Mouse (Mus musculus): ENCODE measurements around the gene Adgrg3. TPM values are rescaled to one million over a fixed set of nuclear protein-coding genes. Genes with fewer than 3 reads are reported as not detected.
A peak's percentile ranks its signal among the peaks of the same experiment; 100 is the strongest.

Adgrg3 gene
- polyA plus RNA-seq, 1 experiment from 2014 or later: 4.8 TPM

DNA sequence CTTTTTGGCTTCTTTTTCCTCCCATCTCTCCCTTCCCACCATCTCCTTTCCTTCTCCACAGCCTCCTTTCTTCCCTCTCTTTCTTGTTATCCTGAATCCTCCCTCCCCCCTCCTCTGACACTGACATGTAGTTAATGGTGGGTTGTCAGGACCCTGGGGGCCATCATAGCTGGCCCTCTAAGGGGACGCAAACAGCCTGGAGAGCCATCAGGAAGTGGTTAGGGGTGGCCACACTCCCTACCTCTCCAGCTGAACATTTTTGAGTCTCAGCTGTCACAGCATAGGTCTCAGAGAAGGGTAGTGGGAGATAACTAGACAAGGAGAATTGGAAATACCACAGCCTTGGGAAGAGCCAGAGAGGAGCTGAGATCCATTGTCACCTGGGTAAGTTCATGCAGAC lies 23.0 kb upstream of the Adgrg3 start:
- no peak overlapping the region; the same call in 1 of the 2 replicates for H3K4me2 ChIP-seq
- no peak overlapping the region for H3K9ac ChIP-seq
- peaks cover 77% of the 10 kb centered on the region for H3K4me1 ChIP-seq

GRCm38 (mm10) chr8:94995336-94995893 lies 22.1 kb upstream of the Adgrg3 start:
- 79% methylated on average over 5 of the region's 5 CpGs for WGBS
- no peak overlapping the region for H3K4me2 ChIP-seq
- no peaks in the 10 kb centered on the region for H3K36me3 ChIP-seq
- H3K27ac ChIP-seq: no peak overlapping the region
- no peaks in the 10 kb centered on the region for H3K27me3 ChIP-seq
- no peaks in the 10 kb centered on the region for H3K9me3 ChIP-seq (replicated peaks)
- H3K4me3 ChIP-seq (replicated peaks): no peak overlapping the region
- H3K4me1 ChIP-seq: peaks cover 79% of the 10 kb centered on the region
- H3K9ac ChIP-seq: no peak overlapping the region
- ATAC-seq (replicated peaks; ENCODE audit: low FRiP score): no peak

More for the DNA sequence above, 23.0 kb upstream of the Adgrg3 start:
- H3K27ac ChIP-seq: 0 out of 2 replicates have a peak overlapping the region, but pooled peaks have one; percentile 22
- no peak for ATAC-seq (replicated peaks; ENCODE audit: low FRiP score)
- H3K4me3 ChIP-seq (replicated peaks): no peak overlapping the region
- no peaks in the 10 kb centered on the region for H3K36me3 ChIP-seq
- H3K27me3 ChIP-seq: no peaks in the 10 kb centered on the region
- 28% methylated on average over 1 of the region's 1 CpGs for WGBS
- H3K9me3 ChIP-seq (replicated peaks): no peaks in the 10 kb centered on the region

DNA sequence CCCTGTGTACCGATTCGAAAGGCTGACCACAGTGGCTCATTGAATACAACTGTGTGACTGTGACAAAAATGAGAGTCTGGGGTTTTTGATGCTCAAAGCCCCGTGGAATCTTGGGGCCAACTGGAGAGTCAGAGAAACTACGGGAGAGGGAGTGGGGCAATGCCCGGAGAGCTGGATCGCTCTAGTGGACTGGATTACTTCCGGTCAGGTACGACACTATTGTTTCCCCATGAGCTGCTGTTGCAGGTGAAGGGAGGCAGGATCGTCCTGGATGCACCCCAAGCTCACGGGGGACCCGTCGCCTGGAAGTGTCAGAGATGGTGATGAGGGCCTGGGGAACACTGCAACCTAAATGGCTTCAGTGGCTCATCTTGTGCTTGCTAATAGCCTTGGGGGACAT lies 21.5 kb upstream of the Adgrg3 start:
- no peaks in the 10 kb centered on the region for H3K9me3 ChIP-seq (replicated peaks)
- WGBS: 78% methylated on average over 12 of the region's 12 CpGs
- H3K4me2 ChIP-seq: no peak overlapping the region
- H3K4me3 ChIP-seq (replicated peaks): no peak overlapping the region
- no peak overlapping the region for H3K9ac ChIP-seq
- no peaks in the 10 kb centered on the region for H3K36me3 ChIP-seq
- no peak for ATAC-seq (replicated peaks; ENCODE audit: low FRiP score)
- no peaks in the 10 kb centered on the region for H3K27me3 ChIP-seq
- no peak overlapping the region for H3K27ac ChIP-seq
- peaks cover 79% of the 10 kb centered on the region for H3K4me1 ChIP-seq

DNA sequence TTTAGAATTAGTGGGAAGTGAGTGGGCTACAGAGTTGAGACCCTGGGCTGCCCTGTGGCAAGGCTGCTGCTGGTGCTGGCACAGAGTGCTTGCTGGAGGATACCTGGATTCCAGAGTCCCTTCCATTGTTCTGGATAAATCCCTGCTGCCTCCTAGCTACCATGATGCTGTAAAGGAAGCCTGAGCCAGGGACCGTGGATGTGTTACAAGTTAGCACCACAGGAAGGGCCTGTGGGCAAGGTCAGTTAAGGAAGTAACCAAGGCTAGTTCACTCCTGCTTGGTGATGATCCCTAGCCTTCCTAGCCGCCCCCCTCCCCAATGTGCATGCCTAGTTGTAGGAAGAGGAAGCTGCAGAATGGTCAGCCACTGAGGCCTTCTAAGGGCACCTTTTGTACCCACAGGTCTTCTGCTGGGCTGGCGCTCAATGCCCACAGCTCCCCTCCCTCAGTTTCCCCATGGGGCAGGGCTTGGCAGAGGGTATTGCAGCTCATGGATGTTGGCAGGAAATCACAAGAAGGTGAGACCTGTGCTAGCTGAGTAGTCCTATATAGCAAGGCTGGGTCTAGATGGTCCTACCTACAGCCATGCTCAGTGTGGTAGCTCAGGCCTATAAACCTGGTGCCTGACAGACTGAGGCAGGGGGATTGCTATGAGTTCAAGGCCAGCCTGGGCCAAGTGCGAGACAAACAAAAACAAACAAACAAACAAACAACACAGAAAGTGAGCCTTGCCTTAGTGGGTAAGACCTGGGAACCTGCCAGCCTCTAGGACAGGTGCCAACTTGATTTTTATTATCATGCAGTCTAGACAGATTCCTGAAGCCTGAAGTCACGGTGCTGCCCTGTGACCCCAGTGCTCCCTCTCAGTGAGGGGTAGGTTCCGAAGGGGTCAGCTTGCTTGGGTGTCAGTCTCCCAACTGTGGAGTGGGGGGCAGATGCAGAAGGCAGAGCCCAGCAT lies 20.3 kb upstream of the Adgrg3 start:
- ATAC-seq (replicated peaks; ENCODE audit: low FRiP score): no peak
- Histone ChIP-seq H3K27me3 (no peaks in the 10 kb centered on the region), H3K9me3 (replicated peaks) (no peaks in the 10 kb centered on the region), H3K4me1 (peaks cover 78% of the 10 kb centered on the region), H3K27ac (0 out of 2 replicates have a peak overlapping the region, but pooled peaks have one; percentile 74), H3K4me2 (no peak overlapping the region), H3K4me3 (replicated peaks) (no peak overlapping the region), H3K36me3 (no peaks in the 10 kb centered on the region), H3K9ac (no peak overlapping the region)
- 59% methylated on average over 6 of the region's 6 CpGs for WGBS

GRCm38 (mm10) chr8:94997857-94998243 lies 19.6 kb upstream of the Adgrg3 start:
- 74% methylated on average over 6 of the region's 6 CpGs for WGBS
- Histone ChIP-seq H3K4me3 (replicated peaks) (no peak overlapping the region), H3K9ac (no peak overlapping the region), H3K9me3 (replicated peaks) (no peaks in the 10 kb centered on the region), H3K4me2 (no peak overlapping the region), H3K4me1 (peaks cover 75% of the 10 kb centered on the region), H3K27me3 (no peaks in the 10 kb centered on the region), H3K36me3 (no peaks in the 10 kb centered on the region), H3K27ac (0 out of 2 replicates have a peak overlapping the region, but pooled peaks have one; percentile 74)
- ATAC-seq (replicated peaks; ENCODE audit: low FRiP score): no peak

DNA sequence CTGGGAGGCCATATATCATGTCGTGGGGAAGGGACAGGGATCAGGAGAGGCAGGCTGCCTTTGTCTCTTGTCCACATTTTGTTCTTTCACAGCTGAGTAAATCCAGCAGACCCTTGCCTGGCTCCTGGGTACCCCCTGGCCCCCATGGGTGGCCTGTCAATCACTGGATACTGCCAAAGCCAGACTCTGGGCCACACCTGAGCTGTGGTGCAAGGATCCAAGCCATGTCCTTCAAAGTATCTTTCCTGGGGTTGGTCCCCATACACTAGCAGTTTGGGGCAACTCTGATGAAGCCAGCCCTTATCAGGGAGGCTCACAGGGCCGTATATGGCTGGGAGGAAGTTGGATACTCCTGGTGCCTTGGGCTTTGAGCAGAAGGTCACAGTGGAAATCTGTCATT lies 19.1 kb upstream of the Adgrg3 start:
- ATAC-seq (replicated peaks; ENCODE audit: low FRiP score): no peak
- Histone ChIP-seq H3K27ac (peak overlapping the region; percentile 74), H3K4me1 (peaks cover 69% of the 10 kb centered on the region), H3K4me2 (no peak overlapping the region), H3K9ac (no peak overlapping the region), H3K9me3 (replicated peaks) (no peaks in the 10 kb centered on the region), H3K27me3 (no peaks in the 10 kb centered on the region), H3K4me3 (replicated peaks) (no peak overlapping the region), H3K36me3 (0 out of 2 replicates have a peak, but pooled peaks cover 4% of the 10 kb centered on the region)
- WGBS: 50% methylated on average over 2 of the region's 2 CpGs

GRCm38 (mm10) chr8:94999004-94999403 lies 18.5 kb upstream of the Adgrg3 start:
- WGBS: 65% methylated on average over 6 of the region's 6 CpGs
- Histone ChIP-seq H3K27ac (peak overlapping the region; percentile 74), H3K36me3 (peaks cover 10% of the 10 kb centered on the region; the same call in 1 of the 2 replicates), H3K4me2 (no peak overlapping the region), H3K4me3 (replicated peaks) (no peak overlapping the region), H3K9ac (no peak overlapping the region), H3K4me1 (peaks cover 63% of the 10 kb centered on the region), H3K27me3 (no peaks in the 10 kb centered on the region), H3K9me3 (replicated peaks) (no peaks in the 10 kb centered on the region)
- ATAC-seq (replicated peaks; ENCODE audit: low FRiP score): no peak

- H3K9ac ChIP-seq: no peak overlapping the region
- WGBS: 55% methylated on average over 6 of the region's 6 CpGs
- peaks cover 14% of the 10 kb centered on the region; the same call in 1 of the 2 replicates for H3K36me3 ChIP-seq
- peaks cover 54% of the 10 kb centered on the region for H3K4me1 ChIP-seq
- no peaks in the 10 kb centered on the region for H3K9me3 ChIP-seq (replicated peaks)
- ATAC-seq (replicated peaks; ENCODE audit: low FRiP score): peak; percentile 9; the same call in 1 of the 2 replicates
- peak overlapping the region; percentile 74 for H3K27ac ChIP-seq
- no peak overlapping the region for H3K4me3 ChIP-seq (replicated peaks)
- H3K4me2 ChIP-seq: no peak overlapping the region; the same call in 1 of the 2 replicates
- no peaks in the 10 kb centered on the region for H3K27me3 ChIP-seq
Observed at GRCm38 (mm10) chr8:94999956-95000355, 17.5 kb upstream of the Adgrg3 start.

DNA sequence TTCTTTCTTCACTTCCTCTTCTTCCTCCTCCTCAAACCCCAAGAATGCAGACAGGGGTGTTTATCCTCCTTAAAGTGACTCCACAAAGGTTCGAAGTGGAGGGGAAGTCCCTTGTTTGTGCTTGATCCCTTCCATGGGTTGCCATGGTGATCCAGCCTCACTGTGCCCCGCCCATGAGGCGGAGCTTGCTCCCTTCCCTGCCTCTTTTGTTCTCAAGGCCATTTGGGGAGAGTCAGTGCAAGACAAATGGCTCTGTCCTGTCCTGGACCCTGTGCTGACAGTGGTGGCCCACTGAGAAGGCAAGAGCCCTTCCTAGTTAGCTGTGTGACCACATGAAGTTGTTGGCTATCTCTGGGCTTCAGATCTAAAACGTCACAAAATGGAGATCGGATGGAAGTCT lies 16.8 kb upstream of the Adgrg3 start:
- H3K4me2 ChIP-seq: no peak overlapping the region; the same call in 1 of the 2 replicates
- no peaks in the 10 kb centered on the region for H3K9me3 ChIP-seq (replicated peaks)
- peaks cover 17% of the 10 kb centered on the region; the same call in 1 of the 2 replicates for H3K36me3 ChIP-seq
- ATAC-seq (replicated peaks; ENCODE audit: low FRiP score): peak; percentile 23; the same call in 1 of the 2 replicates
- no peaks in the 10 kb centered on the region for H3K27me3 ChIP-seq
- no peak overlapping the region for H3K4me3 ChIP-seq (replicated peaks)
- no peak overlapping the region for H3K9ac ChIP-seq
- H3K4me1 ChIP-seq: peaks cover 53% of the 10 kb centered on the region
- 21% methylated on average over 5 of the region's 5 CpGs for WGBS
- peak overlapping the region; percentile 74 for H3K27ac ChIP-seq

DNA sequence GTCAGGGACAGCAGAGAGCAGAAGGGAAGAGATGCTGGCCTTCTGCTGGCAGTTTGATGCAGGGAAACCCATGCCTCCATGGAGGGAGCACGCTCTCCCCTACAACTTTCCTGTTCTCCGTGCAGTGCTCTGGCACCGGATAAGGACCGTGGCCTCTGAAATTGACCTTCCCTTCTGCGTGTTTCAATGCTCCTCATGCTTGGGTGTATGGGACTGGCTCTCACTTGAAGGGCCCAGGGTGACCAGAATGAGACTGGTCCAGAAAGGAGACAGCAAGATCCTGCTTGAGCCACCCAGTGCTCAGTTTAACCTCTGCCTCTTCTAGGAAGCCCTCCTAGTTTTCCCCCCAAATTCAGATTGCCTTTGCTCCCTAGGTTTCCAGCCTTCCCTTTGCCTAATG lies 16.3 kb upstream of the Adgrg3 start:
- Histone ChIP-seq H3K9ac (no peak overlapping the region), H3K4me2 (no peak overlapping the region), H3K9me3 (replicated peaks) (no peaks in the 10 kb centered on the region), H3K27me3 (no peaks in the 10 kb centered on the region), H3K27ac (peak overlapping the region; percentile 74), H3K36me3 (peaks cover 17% of the 10 kb centered on the region; the same call in 1 of the 2 replicates), H3K4me3 (replicated peaks) (no peak overlapping the region), H3K4me1 (peaks cover 53% of the 10 kb centered on the region)
- WGBS: 80% methylated on average over 5 of the region's 5 CpGs
- ATAC-seq (replicated peaks; ENCODE audit: low FRiP score): peak; percentile 3; the same call in 1 of the 2 replicates

DNA sequence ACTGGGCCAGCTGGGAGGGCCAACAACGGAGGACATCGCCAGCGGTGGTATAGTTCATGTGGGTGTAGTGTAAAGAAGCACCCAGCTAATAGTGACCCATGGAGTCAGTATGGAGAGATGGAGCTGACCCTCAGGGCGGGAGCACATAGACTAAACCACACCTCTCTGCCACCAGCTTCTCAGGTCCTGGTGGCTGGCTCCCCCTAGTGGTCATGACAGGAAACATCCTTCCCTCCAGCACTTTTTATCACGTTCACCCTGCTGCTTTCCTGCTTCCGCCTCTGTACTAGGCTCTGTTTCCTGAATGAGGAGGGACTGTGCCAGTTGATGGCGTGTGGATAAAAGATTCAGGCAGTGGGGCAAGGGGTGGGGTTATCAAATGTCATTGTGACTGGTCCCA lies 15.8 kb upstream of the Adgrg3 start:
- no peak overlapping the region for H3K4me3 ChIP-seq (replicated peaks)
- H3K27me3 ChIP-seq: no peaks in the 10 kb centered on the region
- H3K27ac ChIP-seq: peak overlapping the region; percentile 74; the same call in 1 of the 2 replicates
- peaks cover 17% of the 10 kb centered on the region; the same call in 1 of the 2 replicates for H3K36me3 ChIP-seq
- peak; percentile 47 for ATAC-seq (replicated peaks; ENCODE audit: low FRiP score)
- no peak overlapping the region for H3K4me2 ChIP-seq
- H3K9ac ChIP-seq: no peak overlapping the region
- peaks cover 50% of the 10 kb centered on the region for H3K4me1 ChIP-seq
- 9% methylated on average over 7 of the region's 7 CpGs for WGBS
- no peaks in the 10 kb centered on the region for H3K9me3 ChIP-seq (replicated peaks)

Measured in kidney, embryonic 15.5 days (tissue).